Mouse (Mus musculus) right cerebral cortex, postnatal 4 days (tissue): Measurements from ENCODE around the gene Slc9a1.

Source experiments
- DNase-seq: peaks from one replicate; pipeline ENCODE4 v3.0.0-alpha.2; 2022

Gene Slc9a1

GRCm38 (mm10) chr4:133404256-133404655 lies 34.8 kb downstream of the Slc9a1 start:
- no peak for DNase-seq

DNA sequence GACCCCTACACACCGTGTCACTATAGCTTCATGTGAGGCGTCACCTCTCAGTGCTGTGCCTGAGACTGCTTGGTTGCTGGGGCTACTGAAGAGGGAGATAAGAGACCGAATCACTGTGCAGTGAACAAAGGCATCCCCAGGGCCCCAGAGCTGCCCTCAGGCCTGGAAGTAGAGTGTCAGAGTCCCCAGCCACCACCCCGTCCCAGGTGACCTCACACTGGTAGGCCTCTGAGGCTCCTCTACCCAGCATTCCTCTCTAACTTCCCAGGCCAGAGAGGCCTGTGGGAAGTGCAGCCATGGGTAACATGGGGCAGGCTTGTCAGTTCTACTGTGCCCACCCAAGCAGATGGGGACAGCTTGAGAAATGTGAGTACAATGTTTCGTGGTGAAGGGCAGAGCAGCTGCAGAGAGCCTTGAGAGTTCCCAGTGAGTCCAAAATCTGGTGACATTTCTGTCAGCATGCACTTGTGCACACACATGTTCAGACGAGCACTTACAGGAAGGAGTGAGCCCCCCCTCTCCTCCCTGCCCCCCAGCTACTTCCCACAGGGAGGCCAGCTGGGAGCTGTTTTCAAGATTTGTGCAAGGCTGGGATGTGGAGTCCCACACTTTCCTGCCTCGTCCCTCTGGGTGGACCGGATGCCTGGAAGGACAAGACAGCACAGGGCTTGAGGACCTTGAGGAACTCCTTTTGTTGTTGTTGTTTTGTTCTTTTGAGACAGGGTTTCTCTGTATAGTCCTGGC lies 37.0 kb downstream of the Slc9a1 start:
- no peak for DNase-seq

GRCm38 (mm10) chr4:133407114-133407787 lies 37.7 kb downstream of the Slc9a1 start:
- peak; percentile 28 for DNase-seq

GRCm38 (mm10) chr4:133408006-133408405 lies 38.5 kb downstream of the Slc9a1 start:
- DNase-seq: no peak

DNA sequence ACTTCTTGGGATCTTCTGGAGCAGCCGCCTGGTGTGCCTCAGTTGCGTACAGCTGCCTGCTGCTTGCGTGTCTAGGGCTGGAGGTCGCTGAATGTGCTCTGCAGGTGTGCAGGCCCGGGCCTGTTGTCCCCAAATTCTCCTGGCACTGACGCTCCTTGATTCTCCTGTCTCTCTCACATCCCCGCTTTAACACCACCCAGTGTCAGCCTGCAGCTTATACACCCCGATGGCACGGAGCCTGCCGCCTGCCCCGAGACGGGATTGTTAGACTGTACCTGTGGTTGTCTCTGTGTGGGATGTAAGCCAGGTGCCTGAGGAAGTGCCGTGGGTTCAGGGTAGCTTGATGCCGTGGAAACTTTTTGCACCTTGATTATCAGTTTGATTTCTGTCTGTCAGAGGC lies 41.5 kb downstream of the Slc9a1 start:
- no peak for DNase-seq

DNA sequence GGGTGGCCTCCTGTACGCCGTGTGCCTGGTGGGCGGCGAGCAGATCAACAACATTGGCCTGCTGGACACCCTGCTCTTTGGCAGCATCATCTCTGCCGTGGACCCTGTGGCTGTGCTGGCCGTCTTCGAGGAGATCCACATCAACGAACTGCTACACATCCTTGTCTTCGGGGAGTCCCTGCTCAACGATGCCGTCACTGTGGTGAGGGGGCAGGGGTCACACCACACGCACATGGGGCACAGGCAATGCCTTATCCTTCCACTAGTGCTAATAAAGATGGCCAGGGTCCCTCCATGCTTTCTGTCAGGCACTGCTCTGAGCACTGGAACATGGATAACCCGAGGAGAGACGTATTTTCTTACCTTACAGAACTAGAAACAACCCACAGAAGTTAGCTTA lies 42.6 kb downstream of the Slc9a1 start:
- no peak for DNase-seq

DNA sequence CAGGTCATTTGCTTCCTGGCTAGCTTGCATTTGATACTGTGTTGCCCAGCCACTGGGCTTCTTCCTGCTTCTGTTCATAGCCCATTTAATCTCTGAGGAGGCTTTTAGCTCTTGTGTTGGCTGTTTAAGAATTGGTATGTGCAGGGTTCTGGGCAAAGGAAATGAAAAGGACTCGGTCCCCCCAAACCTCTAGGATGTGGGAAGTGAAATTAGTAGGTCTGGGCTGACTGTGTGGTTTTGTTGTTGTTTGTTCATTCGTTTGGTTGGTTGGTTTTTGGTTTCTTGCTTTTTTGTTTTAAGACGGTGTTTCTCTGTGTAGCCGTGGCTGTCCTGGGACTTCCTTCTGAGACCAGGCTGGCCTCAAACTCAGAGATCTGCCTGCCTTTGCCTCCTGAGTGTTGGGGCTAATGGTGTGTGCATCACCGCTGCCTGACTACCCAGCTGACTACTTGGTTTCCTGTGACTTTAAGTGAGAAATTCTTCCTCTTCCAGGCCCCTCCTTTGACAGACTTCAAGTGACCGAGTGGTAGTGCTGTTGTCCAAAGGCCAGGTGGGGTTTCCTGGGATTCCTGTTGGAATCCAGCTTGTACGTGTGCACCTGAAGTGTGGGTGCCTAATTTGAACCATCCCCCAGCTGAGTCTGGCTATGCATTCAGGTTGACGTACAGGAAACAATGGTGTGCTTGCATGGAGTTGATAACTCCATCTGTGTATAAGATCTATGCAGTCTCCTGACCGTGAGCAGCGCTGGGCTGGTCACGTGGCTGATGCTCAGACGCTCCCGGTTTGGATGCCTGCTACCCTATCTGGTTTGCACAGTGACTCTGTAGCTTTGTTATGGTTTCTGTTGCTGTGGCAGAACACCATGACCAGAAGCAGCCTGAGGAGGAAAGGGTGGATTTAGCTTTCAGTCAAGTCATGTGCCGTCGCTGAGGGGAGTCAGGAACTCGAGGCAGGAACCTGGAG lies 43.4 kb downstream of the Slc9a1 start:
- no peak for DNase-seq

GRCm38 (mm10) chr4:133413617-133414016 lies 44.1 kb downstream of the Slc9a1 start:
- DNase-seq: no peak

- DNase-seq: no peak
These were observed 45.4 kb downstream of the Slc9a1 start for GRCm38 (mm10) chr4:133414920-133415319.

DNA sequence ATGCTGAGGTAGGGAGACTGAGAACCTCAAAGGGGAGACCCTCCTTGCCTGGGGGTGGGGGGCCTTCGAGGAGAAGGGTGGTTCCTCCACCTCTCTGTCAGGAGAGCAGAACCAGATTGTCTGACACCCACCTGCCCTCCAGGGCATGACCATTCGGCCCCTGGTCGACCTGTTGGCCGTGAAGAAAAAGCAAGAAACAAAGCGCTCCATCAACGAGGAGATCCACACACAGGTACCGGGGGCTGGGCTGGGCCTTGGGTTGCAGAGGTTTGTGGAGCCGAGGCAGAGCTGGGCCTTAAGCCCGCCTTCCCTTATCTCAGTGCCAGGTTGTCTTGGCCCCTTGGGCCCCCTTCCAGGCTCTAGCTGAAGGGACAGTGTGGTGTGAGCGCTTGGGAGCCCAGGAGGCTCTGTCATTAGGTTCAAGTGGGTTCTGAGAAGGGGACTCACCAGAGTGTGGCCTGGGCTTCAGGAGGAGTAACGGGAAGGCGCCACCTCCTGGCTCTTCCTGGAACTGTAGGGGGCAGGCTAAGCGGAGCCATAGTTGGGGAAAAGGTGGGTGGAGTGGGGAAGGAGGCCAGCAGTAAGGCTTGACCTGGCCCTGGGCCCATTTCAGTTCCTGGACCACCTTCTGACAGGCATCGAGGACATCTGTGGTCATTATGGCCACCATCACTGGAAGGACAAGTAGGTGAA lies 50.0 kb downstream of the Slc9a1 start:
- DNase-seq: peak; percentile 75

- no peak for DNase-seq
These were observed 52.5 kb downstream of the Slc9a1 start for GRCm38 (mm10) chr4:133421989-133422388.

GRCm38 (mm10) chr4:133422601-133423000 lies 53.1 kb downstream of the Slc9a1 start:
- no peak for DNase-seq

GRCm38 (mm10) chr4:133423108-133423507 lies 53.6 kb downstream of the Slc9a1 start:
- peak; percentile 60 for DNase-seq

- DNase-seq: no peak
These were observed 54.2 kb downstream of the Slc9a1 start for GRCm38 (mm10) chr4:133423691-133424090.

DNA sequence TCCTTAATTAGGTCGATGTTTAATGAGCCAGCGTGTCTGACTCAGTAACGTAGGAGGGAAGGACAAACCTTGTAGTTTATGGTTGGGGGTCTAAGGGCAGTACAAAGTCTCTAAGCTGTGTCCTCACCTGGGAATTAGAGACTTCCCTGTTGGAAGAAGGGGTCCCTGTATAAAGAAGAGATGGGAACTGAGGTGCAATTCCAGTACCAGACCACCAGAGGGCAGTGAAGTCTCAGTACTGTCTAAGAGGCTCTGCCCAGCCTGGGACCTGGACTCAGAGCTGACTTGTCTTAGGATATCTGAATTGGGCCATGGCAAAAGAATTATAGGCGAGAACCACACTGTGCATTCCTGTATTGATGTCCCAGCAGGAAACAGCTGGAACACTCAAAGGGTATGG lies 54.6 kb downstream of the Slc9a1 start:
- peak; percentile 48 for DNase-seq

- DNase-seq: no peak
These were observed 56.6 kb downstream of the Slc9a1 start for GRCm38 (mm10) chr4:133426141-133426540.

DNA sequence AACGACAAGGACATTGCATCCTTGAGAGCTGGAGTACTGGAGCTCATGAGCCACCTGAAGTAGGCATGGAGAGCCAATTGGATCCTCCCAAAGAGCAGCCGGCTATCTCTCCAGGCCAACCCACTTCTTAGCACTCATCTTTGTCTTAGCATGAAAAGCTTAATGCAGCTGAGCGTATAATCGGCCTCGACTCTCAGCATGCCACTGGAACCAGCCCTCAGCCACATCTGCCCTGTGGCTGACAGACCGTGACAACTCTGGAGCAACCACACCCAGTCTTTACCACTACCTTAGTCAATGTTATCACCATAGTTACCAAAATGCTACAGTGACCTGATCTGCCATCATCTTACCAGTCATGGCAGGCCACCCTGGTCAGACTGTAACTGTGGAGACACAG lies 62.0 kb downstream of the Slc9a1 start:
- no peak for DNase-seq

DNA sequence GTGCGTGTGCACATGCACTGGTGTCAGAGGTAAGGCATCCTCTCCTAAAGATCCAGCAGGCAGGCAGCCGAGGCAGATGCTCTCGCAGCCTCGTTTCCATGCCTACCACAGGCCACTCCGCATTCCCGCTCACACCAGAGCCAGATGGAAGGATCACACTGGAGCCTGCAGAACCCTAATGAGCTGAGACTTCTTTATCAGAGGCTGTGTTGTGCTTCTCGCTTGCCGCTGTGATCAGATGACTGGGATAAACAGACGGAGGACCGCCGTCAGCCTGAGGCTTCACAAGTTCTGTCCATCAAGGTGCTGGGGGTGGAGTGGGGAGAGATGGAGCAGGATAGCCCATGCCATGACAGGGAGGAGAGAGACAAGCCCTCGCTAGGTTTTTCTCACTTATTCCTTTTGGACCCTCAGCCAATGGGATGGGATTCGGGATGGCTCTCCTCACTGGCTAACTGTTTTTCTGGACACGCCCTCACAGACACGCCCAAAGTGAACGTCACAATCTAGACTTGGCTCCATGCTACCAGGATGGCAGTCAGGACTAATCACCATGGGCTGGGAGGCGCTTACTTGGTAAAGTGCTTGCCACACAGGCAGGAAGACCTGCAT lies 63.2 kb downstream of the Slc9a1 start:
- peak; percentile 42 for DNase-seq

GRCm38 (mm10) chr4:133435921-133436320 lies 66.4 kb downstream of the Slc9a1 start:
- DNase-seq: no peak

DNA sequence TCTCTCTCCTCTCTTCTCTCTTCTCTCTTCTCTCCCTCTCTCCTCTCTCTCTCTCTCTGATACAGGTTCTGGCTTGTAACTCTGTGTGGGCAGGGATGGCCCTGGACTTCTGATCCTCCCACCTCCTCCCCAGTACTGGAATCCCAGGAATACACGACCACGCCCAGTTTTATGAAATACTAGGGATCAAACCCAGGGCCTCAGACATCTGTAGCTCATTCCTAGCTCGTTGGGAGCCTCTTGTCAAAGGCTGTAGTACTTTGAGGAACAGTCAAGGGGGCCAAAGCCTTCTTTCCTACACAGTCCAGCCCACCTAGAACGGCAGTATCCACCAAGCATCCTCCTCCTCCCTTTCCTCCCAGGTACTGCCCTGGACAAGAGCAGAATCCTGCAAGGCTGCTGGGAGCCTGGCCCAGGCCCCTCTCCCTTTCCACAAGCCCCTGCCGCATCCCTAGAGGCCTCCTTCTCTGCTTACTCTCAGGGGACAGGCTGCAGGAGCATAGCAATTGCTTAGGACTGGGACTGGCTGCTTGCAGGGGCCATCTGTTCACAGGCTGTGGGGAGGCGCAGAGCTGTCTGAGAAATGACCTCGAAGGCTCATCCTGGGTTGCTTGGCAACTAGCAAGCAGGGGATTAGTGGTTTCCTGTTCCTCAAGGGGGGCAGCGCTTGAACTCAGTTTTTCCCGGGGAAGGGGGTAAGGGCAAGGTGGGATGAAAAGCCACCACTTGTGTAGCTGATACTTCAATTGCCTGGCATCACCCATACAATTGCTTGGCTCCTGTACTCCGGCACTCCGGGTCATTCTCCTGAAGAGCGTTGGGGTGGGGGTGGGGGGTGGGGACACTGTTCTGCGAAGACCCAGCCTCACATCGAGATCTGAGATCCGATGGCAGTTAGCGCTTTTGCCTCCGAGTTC lies 70.2 kb downstream of the Slc9a1 start:
- DNase-seq: peak; percentile 39

- peak; percentile 23 for DNase-seq
These were observed 70.9 kb downstream of the Slc9a1 start for GRCm38 (mm10) chr4:133440377-133440795.
